In genomic region chr1:195019062-195019600, GRCm38 (mm10) we compare ENCODE assay signal across 26 mouse cellular contexts.
DNase-seq lines count a peak whose midpoint lies in the region; ATAC-seq and TF ChIP-seq lines count a peak whose summit lies in the region.
"Had no signal": no experiment of that assay in that cellular context is flagged by ENCODE, and none has a peak within 500 bp of the region (broad histone marks: within the 10 kb centered on the region; RNA-seq: fewer than 3 reads in every experiment).

No protein-coding gene starts in this region.

- ATAC-seq in cerebellum, adult (ENCODE audit: insufficient number of reproducible peaks, low FRiP score, low TSS enrichment): no peak
- ATAC-seq: forebrain, embryonic 14.5 days; hindbrain, embryonic 16.5 days; liver, embryonic 12.5 days; liver, postnatal 0 days; lung, postnatal 0 days; midbrain, embryonic 13.5 days had no signal

- H3K4me3 ChIP-seq in left cerebral cortex, adult 2 months: peak overlapping the region; percentile 70
- peak overlapping the region; percentile 50 for H3K4me3 ChIP-seq in olfactory bulb, adult 2 months (ENCODE audit: insufficient read depth, low read depth, low read length)
- H3K4me3 ChIP-seq: embryonic facial prominence, embryonic 12.5 days; kidney, embryonic 15.5 days; liver, embryonic 12.5 days; midbrain, embryonic 13.5 days; neural tube, embryonic 13.5 days; stomach, embryonic 15.5 days had no signal

- no peak for TF ChIP-seq CTCF in left cerebral cortex, adult 2 months (IDR thresholded peaks at IDR 0.05)
- TF ChIP-seq CTCF in olfactory bulb, adult 2 months (IDR thresholded peaks at IDR 0.05; ENCODE audit: insufficient read depth, low read depth, low read length): no peak

- H3K4me1 ChIP-seq in olfactory bulb, adult 2 months (ENCODE audit: control insufficient read depth, insufficient read depth, low read length): peaks cover 16% of the 10 kb centered on the region
- H3K4me1 ChIP-seq: embryonic facial prominence, embryonic 12.5 days; liver, embryonic 12.5 days; stomach, embryonic 15.5 days had no signal

- H3K27ac ChIP-seq in left cerebral cortex, adult 2 months: peak overlapping the region; percentile 77
- H3K27ac ChIP-seq in olfactory bulb, adult 2 months (ENCODE audit: insufficient read depth, low read depth, low read length): no peak overlapping the region
- H3K27ac ChIP-seq: embryonic facial prominence, embryonic 12.5 days; kidney, embryonic 15.5 days; liver, embryonic 12.5 days; macrophage; midbrain, embryonic 13.5 days; neural tube, embryonic 13.5 days; stomach, embryonic 15.5 days had no signal

- intact Hi-C loops in left cerebral cortex, adult 2 months (cut with DNase I): loop anchor here (2.0 to 5.0 kb wide), 2 partner anchors 14 to 132 kb away; no protein-coding TSS in a partner anchor
- intact Hi-C loops in left cerebral cortex, postnatal 4 days (cut with DNase I): no loop called here

- 89% methylated on average over 5 of the region's 5 CpGs for WGBS in olfactory bulb, adult 2 months

- peak; percentile 63 for DNase-seq in cerebellum, adult 9-10 months
- peak; percentile 51 for DNase-seq in kidney, adult 11 months
- no peak for DNase-seq in kidney, postnatal 14 days
- no peak for DNase-seq in left cerebral cortex, adult 2 months (ENCODE audit: extremely low spot score in 1 of 2, low spot score in 2 of 2)
- DNase-seq in left cerebral cortex, postnatal 4 days: no peak
- no peak for DNase-seq in c-Kit-positive CD71-positive TER-119-positive erythroid progenitor cells, embryonic 14.5 days (ENCODE audit: low spot score)
- DNase-seq: adrenal gland, postnatal 25 days; B cell, adult 2 months; embryo, embryonic 11 days; gastrocnemius, postnatal 36 days; kidney, postnatal 4 days; liver, postnatal 0 days; right cerebral cortex, postnatal 14 days; thymus, postnatal 14 days had no signal

- no peak for TF ChIP-seq POLR2A in olfactory bulb, adult 2 months (IDR thresholded peaks at IDR 0.05; ENCODE audit: insufficient read depth, low read depth, low read length)

Comparison
In these comparisons a context has a peak if more than half of its experiments do, and no peak if none do; other contexts are left out.
1. DNase-seq: peak in cerebellum, adult 9-10 months (single experiment) and kidney, adult 11 months (single experiment); none in kidney, postnatal 14 days (single experiment), left cerebral cortex, adult 2 months (0 of 2), left cerebral cortex, postnatal 4 days (single experiment) and c-Kit-positive CD71-positive TER-119-positive erythroid progenitor cells, embryonic 14.5 days (single experiment).